In the genomic region with DNA sequence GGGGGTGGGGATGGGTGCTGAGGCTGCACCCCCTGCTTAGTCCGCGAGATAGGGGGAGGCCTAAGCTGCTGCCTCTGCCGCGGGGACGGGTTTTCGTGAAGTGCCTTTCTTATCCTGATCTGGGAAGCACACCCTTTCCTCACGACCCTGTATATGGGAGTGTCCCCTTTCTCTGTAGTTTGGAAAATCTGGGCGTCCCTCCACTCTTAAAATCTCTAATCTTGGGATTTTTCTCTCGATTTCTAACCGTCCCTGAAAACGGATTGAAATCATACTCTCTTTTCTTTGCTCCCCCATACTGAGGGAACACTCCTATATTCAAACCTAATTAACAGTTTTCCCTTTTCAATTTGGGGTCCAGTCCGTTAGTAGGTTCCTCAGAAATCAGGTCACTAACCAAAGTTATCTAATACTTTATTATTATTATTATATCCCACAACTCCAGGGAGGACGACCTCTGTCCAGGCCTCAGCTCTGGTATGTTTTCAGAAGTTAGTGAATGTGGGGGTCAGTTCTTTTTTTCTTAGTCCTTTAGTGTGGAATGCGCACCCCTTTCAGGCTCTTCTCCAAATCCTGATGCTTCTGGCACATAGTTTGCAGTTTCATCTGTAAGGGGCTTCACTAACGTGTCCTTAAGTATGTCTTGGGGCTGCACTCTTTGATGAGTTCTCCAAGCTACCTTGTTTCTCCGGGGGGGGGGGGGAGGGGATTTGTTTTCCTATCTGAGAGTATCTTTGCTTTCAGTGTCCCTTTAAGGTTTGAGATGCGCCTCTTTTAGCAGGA, we compare ENCODE assay signal across 9 mouse cellular contexts. TPM values are rescaled to one million over a fixed set of nuclear protein-coding genes. Genes with fewer than 3 reads are reported as not detected.
DNase-seq lines count a peak whose midpoint lies in the region; ATAC-seq and TF ChIP-seq lines count a peak whose summit lies in the region.
"Had no signal": no experiment of that assay in that cellular context is flagged by ENCODE, and none has a peak within 500 bp of the region (broad histone marks: within the 10 kb centered on the region; RNA-seq: fewer than 3 reads in every experiment).

No protein-coding gene starts in this region.

- H3K4me1 ChIP-seq in heart, embryonic 15.5 days (replicated peaks) = peaks cover 29% of the 10 kb centered on the region
- peaks cover 40% of the 10 kb centered on the region for H3K4me1 ChIP-seq in bone marrow macrophage, adult 2 months (ENCODE audit: control insufficient read depth, insufficient read depth, low read length)
- H3K4me1 ChIP-seq in hindbrain, embryonic 14.5 days (replicated peaks; ENCODE audit: control insufficient read depth, insufficient read depth, low read length) = peaks cover 32% of the 10 kb centered on the region
- H3K4me1 ChIP-seq in midbrain, embryonic 15.5 days = peaks cover 37% of the 10 kb centered on the region

- H3K9ac ChIP-seq in heart, embryonic 15.5 days = peak overlapping the region; percentile 87
- H3K9ac ChIP-seq in hindbrain, embryonic 14.5 days = peak overlapping the region; percentile 84
- peak overlapping the region; percentile 83 for H3K9ac ChIP-seq in midbrain, embryonic 15.5 days

- no peak for TF ChIP-seq CTCF in bone marrow macrophage, adult 2 months (IDR thresholded peaks at IDR 0.05; ENCODE audit: low read depth, low read length)

- peak overlapping the region; percentile 97 for H3K27ac ChIP-seq in heart, embryonic 15.5 days
- H3K27ac ChIP-seq in bone marrow macrophage, adult 2 months (ENCODE audit: insufficient read depth, low read depth, low read length) = peak overlapping the region; percentile 80
- H3K27ac ChIP-seq in hindbrain, embryonic 14.5 days = peak overlapping the region; percentile 95
- peak overlapping the region; percentile 96 for H3K27ac ChIP-seq in midbrain, embryonic 15.5 days

- no peaks in the 10 kb centered on the region for H3K27me3 ChIP-seq in heart, embryonic 15.5 days
- H3K27me3 ChIP-seq in hindbrain, embryonic 14.5 days (ENCODE audit: control insufficient read depth, insufficient read depth, low read length) = no peaks in the 10 kb centered on the region
- no peaks in the 10 kb centered on the region for H3K27me3 ChIP-seq in midbrain, embryonic 15.5 days (replicated peaks)
- H3K27me3 ChIP-seq: Patski had no signal

- peaks cover 3% of the 10 kb centered on the region; the same call in 1 of the 2 replicates for H3K36me3 ChIP-seq in heart, embryonic 15.5 days
- H3K36me3 ChIP-seq in hindbrain, embryonic 14.5 days (replicated peaks; ENCODE audit: control insufficient read depth, insufficient read depth) = 0 out of 2 replicates have a peak, but pooled peaks cover 4% of the 10 kb centered on the region
- no peaks in the 10 kb centered on the region for H3K36me3 ChIP-seq in midbrain, embryonic 15.5 days (replicated peaks)

- no peak for ATAC-seq in heart, embryonic 15.5 days (replicated peaks; ENCODE audit: insufficient number of reproducible peaks, insufficient read depth, low FRiP score, low read depth)
- no peak for ATAC-seq in hindbrain, embryonic 14.5 days (ENCODE audit: low FRiP score)
- no peak; the same call in 1 of the 2 replicates for ATAC-seq in midbrain, embryonic 15.5 days (replicated peaks)

- no peak for DNase-seq in heart, postnatal 10 days
- no peak for DNase-seq in hindbrain, embryonic 14.5 days (ENCODE audit: low spot score)
- no peak for DNase-seq in left cerebral cortex, adult 8-10 months (ENCODE audit: low spot score in 2 of 2)
- no peak for DNase-seq in layer of hippocampus, adult 8-10 months (ENCODE audit: low spot score in 2 of 2)
- DNase-seq in kidney, postnatal 10 days = no peak

- WGBS in heart, embryonic 15.5 days = 5% methylated on average over 17 of the region's 17 CpGs
- 6% methylated on average over 17 of the region's 17 CpGs for WGBS in hindbrain, embryonic 14.5 days
- 5% methylated on average over 17 of the region's 17 CpGs for WGBS in midbrain, embryonic 15.5 days

- intact Hi-C loops in heart, postnatal 10 days (cut with DNase I) = loop anchor here (2.0 kb wide), 1 partner anchor 17 kb away; the partner anchor contains the start of gene Rbm39

- peak overlapping the region; percentile 70 for H3K4me3 ChIP-seq in heart, embryonic 15.5 days
- peak overlapping the region; percentile 72 for H3K4me3 ChIP-seq in bone marrow macrophage, adult 2 months (ENCODE audit: insufficient read depth, low read length)
- peak overlapping the region; percentile 66 for H3K4me3 ChIP-seq in hindbrain, embryonic 14.5 days (replicated peaks; ENCODE audit: low read length)
- peak overlapping the region; percentile 79 for H3K4me3 ChIP-seq in midbrain, embryonic 15.5 days

- H3K9me3 ChIP-seq in heart, embryonic 15.5 days (replicated peaks) = no peaks in the 10 kb centered on the region
- no peaks in the 10 kb centered on the region for H3K9me3 ChIP-seq in hindbrain, embryonic 14.5 days (ENCODE audit: control insufficient read depth, low read length)
- no peaks in the 10 kb centered on the region for H3K9me3 ChIP-seq in midbrain, embryonic 15.5 days

- TF ChIP-seq POLR2A in bone marrow macrophage, adult 2 months (IDR thresholded peaks at IDR 0.05; ENCODE audit: borderline replicate concordance, low read depth, low read length) = no peak

- peak overlapping the region; percentile 71 for H3K4me2 ChIP-seq in heart, embryonic 15.5 days
- peak overlapping the region; percentile 66 for H3K4me2 ChIP-seq in hindbrain, embryonic 14.5 days (replicated peaks)
- H3K4me2 ChIP-seq in midbrain, embryonic 15.5 days = peak overlapping the region; percentile 61

RNA-seq across cellular contexts. Expression of gene Phf20, which starts 1.1 kb away (rescaled TPM):
- 41.5 and 53.9 TPM in 2 replicates for polyA plus RNA-seq in heart, embryonic 15.5 days (2015; fragmentation: Nextera tagmentation; extraction: Ambion mirVana)
- 10 to 100 TPM; 20.6 to 27.5 TPM for total RNA-seq in heart, postnatal 10 days (2021)
- 42.7 and 46.1 TPM in 2 replicates for polyA plus RNA-seq in bone marrow macrophage, adult 2 months (2012; ENCODE audit: insufficient read depth, insufficient read length, missing spikeins)
- polyA plus RNA-seq in hindbrain, embryonic 14.5 days (2014; fragmentation: Nextera tagmentation; extraction: Ambion mirVana) = 107 and 117 TPM in 2 replicates
- 113 and 119 TPM in 2 replicates for polyA plus RNA-seq in midbrain, embryonic 15.5 days (2015; fragmentation: Nextera tagmentation; extraction: Ambion mirVana)
- 10 to 100 TPM; 72.9 to 93.9 (median 80.2) TPM for total RNA-seq in left cerebral cortex, adult 8-10 months (2022)
- total RNA-seq in layer of hippocampus, adult 8-10 months (2022) = 100 to 1,000 TPM in 3 of 4 experiments, 10 to 100 TPM in 1; 98.7 to 122 (median 109) TPM

RNA-seq across cellular contexts. Expression of gene Rbm39, which starts 17.3 kb away (rescaled TPM):
- 360 and 407 TPM in 2 replicates for polyA plus RNA-seq in heart, embryonic 15.5 days (2015; fragmentation: Nextera tagmentation; extraction: Ambion mirVana)
- total RNA-seq in heart, postnatal 10 days (2021) = 100 to 1,000 TPM; 209 to 230 TPM
- 472 and 516 TPM in 2 replicates for polyA plus RNA-seq in bone marrow macrophage, adult 2 months (2012; ENCODE audit: insufficient read depth, insufficient read length, missing spikeins)
- polyA plus RNA-seq in hindbrain, embryonic 14.5 days (2014; fragmentation: Nextera tagmentation; extraction: Ambion mirVana) = 396 and 461 TPM in 2 replicates
- polyA plus RNA-seq in midbrain, embryonic 15.5 days (2015; fragmentation: Nextera tagmentation; extraction: Ambion mirVana) = 427 and 448 TPM in 2 replicates
- total RNA-seq in left cerebral cortex, adult 8-10 months (2022) = 100 to 1,000 TPM; 276 to 295 (median 278) TPM
- 100 to 1,000 TPM; 305 to 360 (median 339) TPM for total RNA-seq in layer of hippocampus, adult 8-10 months (2022)

RNA-seq across cellular contexts. Expression of gene Nfs1, which starts 53.3 kb away (rescaled TPM):
- 58.2 and 63.4 TPM in 2 replicates for polyA plus RNA-seq in heart, embryonic 15.5 days (2015; fragmentation: Nextera tagmentation; extraction: Ambion mirVana)
- total RNA-seq in heart, postnatal 10 days (2021) = 10 to 100 TPM; 59.7 to 60.7 TPM
- polyA plus RNA-seq in bone marrow macrophage, adult 2 months (2012; ENCODE audit: insufficient read depth, insufficient read length, missing spikeins) = 42.4 and 43.4 TPM in 2 replicates
- 29.3 and 31.3 TPM in 2 replicates for polyA plus RNA-seq in hindbrain, embryonic 14.5 days (2014; fragmentation: Nextera tagmentation; extraction: Ambion mirVana)
- polyA plus RNA-seq in midbrain, embryonic 15.5 days (2015; fragmentation: Nextera tagmentation; extraction: Ambion mirVana) = 35.4 and 35.8 TPM in 2 replicates
- 10 to 100 TPM; 40.8 to 43.5 (median 42.8) TPM for total RNA-seq in left cerebral cortex, adult 8-10 months (2022)
- total RNA-seq in layer of hippocampus, adult 8-10 months (2022) = 10 to 100 TPM; 39.0 to 54.5 (median 44.0) TPM

RNA-seq across cellular contexts. Expression of gene Romo1, which starts 53.5 kb away (rescaled TPM):
- 324 and 427 TPM in 2 replicates for polyA plus RNA-seq in heart, embryonic 15.5 days (2015; fragmentation: Nextera tagmentation; extraction: Ambion mirVana)
- 100 to 1,000 TPM; 316 to 323 TPM for total RNA-seq in heart, postnatal 10 days (2021)
- polyA plus RNA-seq in bone marrow macrophage, adult 2 months (2012; ENCODE audit: insufficient read depth, insufficient read length, missing spikeins) = 115 and 116 TPM in 2 replicates
- polyA plus RNA-seq in hindbrain, embryonic 14.5 days (2014; fragmentation: Nextera tagmentation; extraction: Ambion mirVana) = 446 and 540 TPM in 2 replicates
- polyA plus RNA-seq in midbrain, embryonic 15.5 days (2015; fragmentation: Nextera tagmentation; extraction: Ambion mirVana) = 377 and 400 TPM in 2 replicates
- 100 to 1,000 TPM; 115 to 163 (median 132) TPM for total RNA-seq in left cerebral cortex, adult 8-10 months (2022)
- total RNA-seq in layer of hippocampus, adult 8-10 months (2022) = 100 to 1,000 TPM in 3 of 4 experiments, 10 to 100 TPM in 1; 99.4 to 184 (median 132) TPM
